Mouse (Mus musculus) gastrocnemius, postnatal 25 days (tissue): Measurements from ENCODE around the gene Abhd17a. TPM values are rescaled to one million over a fixed set of nuclear protein-coding genes. Genes with fewer than 3 reads are reported as not detected.

Source experiments
- DNase-seq: peaks from one replicate; pipeline ENCODE4 v3.0.0; 2022
- long read RNA-seq, 2 experiments: library from polyadenylated mRNA; stranded (forward); transcript quantifications; one replicate each; pipeline ENCODE4 v2.0.0; 2021
- total RNA-seq, 2 experiments: library from RNA; stranded (reverse); gene quantifications; 1 replicate in 1 of 2; 2 replicates in 1 of 2; pipeline ENCODE4 v1.2.3; 2021

Abhd17a gene
- 10 to 100 TPM; 53.8 to 58.8 TPM for total RNA-seq
- long read RNA-seq, experiment 1, transcript Abhd17a-201 (5 exons, 1,468 nt): major isoform, 73 of 617 reads
- long read RNA-seq, experiment 1, partial matches to known transcripts: 9 of 617 reads
- long read RNA-seq, experiment 1, other reads (novel, unspliced or antisense): 535 of 617 reads
- long read RNA-seq, experiment 2, transcript Abhd17a-201 (5 exons, 1,468 nt): major isoform, 84 of 340 reads
- long read RNA-seq, experiment 2, partial matches to known transcripts: 8 of 340 reads
- long read RNA-seq, experiment 2, other reads (novel, unspliced or antisense): 248 of 340 reads

DNA sequence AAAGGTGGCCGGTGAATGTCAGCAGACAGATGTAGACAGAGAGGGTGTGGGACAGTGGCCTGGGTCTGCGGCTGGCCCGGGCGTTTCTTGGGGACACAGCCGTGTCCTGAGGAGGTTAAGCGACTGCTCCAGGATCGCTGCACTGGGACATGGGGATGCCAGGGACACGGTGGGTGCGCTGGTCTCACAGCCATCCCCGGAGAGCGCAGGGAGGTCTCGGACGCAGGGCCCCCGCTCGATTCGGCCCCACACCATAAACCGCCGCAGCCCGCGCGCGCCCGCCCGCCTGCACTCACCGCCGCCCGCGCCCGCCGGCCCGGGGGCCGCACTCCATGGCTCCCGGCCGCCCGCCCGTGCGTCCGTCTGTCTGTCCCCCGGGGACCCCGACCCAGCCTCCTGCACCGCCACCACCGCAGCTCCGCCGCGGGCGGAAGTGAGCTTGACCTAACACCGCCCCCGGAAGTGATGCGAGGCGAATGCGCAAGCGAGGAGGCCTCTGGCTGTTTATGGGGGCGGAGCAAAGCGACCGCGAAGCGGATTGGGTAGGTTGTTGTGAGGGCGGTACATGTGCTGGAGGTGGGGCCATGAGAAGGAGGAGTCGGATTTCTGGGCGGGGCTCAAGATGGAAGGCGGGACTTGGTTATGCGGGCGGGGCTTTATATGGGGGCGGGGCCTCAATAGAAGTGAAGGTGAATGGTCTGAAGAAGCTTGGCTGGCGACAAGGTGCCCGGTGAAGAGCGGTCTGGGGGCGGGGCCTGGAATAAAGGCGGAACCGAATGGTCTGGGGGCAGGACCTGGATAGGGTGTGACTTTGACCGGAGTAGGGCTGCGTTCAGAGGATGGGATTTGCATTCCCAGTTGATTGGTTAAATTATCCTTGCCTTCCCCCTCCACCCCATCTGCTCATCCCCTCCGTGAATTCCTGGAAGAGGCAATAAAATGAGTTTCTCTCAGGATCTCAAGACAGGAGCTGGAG, at the start of gene Abhd17a:
Gene Abhd17a, minus strand, starts transcription at position 463 of the 976 bp plus-strand sequence.
- peak; percentile 96 for DNase-seq

DNA sequence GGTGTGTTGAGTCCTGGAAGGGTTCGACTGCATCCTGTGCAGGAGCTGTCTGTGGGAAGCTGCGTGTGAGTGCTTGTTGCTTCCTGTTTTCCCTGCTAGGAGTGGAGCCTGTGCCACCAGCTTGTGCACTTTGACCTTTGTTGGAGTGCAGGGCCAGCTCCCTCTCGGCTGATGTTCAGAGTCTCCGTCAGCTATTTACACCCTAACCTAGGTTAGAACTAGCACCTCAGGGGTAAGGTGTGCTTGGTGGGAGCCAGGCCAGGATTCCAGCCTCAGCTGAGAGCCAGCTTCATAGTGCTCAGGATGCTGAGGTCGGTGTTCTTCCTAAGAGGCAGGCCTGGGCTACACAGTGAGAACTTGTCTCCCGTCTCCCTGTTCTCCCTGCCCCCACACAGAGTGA, 45.2 kb upstream of the Abhd17a start:
- DNase-seq: no peak

DNA sequence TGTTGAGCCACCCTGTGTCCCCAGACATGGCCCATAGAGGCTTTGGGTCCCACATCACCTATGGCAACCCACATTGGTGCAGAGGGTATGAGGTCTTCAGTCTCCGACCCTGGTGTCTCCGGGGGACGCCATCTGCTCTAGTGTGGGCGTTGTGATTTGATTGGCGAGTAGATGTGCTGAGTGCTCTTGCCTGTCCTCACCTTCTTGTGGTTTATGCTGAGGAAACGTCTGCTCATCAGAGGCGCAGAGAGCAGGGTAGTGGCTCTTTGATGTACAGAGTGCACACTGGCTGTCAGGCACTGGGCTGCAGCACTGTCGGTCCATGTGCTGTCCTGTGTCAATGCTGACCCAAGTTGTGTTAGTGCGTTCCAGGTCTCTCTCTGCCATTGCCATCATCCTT, 38.8 kb upstream of the Abhd17a start:
- no peak for DNase-seq

DNA sequence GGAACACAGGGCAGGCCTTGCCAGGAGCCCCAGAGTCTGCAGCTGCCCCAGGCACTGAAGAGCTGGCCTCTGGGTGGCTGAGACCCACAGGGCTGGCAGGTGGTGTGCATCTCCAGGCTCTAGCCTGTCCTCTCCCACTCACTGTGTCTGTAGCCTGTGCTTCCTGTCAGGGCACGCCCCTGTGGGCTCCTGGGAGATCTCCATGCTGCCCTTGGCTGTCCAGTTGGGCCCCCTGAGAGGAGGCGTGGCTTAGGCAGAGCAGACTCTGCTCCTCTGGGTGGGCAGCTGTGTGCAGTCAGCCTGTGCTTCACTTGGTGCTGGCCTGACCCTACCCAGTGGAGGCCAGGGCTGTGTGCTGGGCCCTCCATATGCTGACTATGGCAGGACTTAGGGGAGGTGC, 37.5 kb upstream of the Abhd17a start:
- peak; percentile 65 for DNase-seq

GRCm38 (mm10) chr10:80625764-80626163, 35.6 kb upstream of the Abhd17a start:
- DNase-seq: no peak

GRCm38 (mm10) chr10:80623457-80624191, 33.5 kb upstream of the Abhd17a start:
- peak; percentile 56 for DNase-seq

GRCm38 (mm10) chr10:80622661-80623456, 32.7 kb upstream of the Abhd17a start, which contains the start of gene Csnk1g2:
Gene Csnk1g2, plus strand, starts transcription at chr10:80622838.
- peak; percentile 53 for DNase-seq

DNA sequence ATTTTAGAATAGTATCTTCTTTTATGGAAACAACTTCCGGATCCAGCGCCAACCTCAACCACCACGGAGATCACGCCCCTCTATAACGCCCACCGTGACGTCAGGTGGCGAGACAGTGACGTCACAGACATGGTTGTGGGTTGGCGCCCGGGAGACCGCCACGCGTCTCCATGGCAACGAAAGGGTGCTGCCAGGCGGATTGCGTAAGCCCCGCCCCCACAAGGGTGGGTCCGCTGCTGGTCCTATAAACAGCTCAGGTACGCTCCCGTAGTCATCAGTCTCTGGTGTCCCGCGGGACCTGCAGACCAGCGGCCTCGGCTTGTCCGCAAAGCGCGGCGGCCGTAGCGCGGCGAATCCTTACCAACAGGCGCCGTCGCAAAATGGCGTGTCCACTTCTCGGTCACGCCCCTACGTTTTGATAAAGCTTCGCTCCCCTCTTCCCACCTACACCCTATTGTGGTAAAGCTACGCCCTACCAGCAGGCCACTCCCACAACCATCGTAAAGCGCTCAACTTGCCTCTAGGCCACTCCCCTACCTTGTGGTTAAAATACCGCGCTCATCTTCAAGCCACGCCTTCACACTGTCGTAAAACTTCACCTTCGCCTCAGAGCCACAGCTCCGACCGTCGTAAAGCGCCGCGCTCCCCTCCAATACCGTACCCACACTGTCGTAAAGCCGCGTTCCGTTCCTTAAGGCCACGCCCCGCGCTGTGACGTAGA, 32.0 kb upstream of the Abhd17a start:
- DNase-seq: peak; percentile 98

DNA sequence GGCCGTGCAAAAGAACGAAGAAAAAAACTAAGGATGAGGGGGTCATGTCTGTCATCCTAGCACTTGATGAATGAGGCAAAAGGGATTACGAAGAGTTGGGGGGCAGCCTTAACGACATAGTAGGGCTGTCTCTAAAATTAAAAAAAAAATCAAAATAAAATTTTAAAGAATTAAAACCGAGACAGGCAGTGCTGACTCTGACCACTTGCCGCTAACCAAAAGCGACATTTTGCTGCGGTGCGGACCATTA, 31.5 kb upstream of the Abhd17a start:
- DNase-seq: no peak

DNA sequence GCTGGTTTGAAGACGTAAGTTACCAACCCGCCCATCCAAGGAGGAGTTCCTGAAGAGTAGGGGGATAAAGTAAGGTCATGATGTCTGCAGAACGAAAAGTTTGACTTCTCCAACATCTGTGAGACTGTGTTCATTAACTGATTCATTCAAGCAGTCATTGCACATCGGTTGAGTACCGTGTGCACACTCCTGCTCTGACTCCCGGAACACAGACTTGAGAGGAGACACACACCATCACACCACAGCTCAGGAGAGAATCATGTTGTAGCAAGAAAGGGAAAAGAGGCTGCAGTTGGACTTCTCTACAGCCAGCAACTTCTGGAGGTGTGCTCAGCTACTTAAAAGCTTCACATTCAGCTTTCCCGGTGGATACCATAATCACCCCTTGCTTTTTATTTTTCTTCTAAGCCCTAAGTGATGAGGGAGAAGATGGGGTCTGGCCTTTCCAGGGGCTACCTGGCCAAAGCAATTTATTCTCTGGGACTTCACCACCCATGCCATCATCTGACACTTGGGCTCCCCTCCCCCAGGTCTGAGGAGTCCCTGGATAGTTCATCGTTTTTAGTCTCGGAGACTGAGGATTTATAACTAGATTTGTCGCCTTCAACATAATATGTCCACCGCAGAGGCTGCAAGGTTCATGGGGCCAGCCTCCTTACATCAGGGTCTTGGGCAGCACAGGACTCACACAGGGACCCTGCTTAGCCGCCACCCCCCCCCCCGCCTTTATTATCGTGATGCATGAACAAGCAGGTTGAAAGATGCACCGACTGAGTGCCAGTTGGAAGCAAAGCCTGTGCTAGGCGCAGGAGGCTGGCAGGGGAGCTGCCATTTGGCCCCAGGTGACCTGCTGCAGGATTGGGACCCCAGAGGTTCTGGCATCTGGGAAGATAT, 30.9 kb upstream of the Abhd17a start:
- no peak for DNase-seq

- no peak for DNase-seq
Measured at GRCm38 (mm10) chr10:80620365-80620764, 30.2 kb upstream of the Abhd17a start.

DNA sequence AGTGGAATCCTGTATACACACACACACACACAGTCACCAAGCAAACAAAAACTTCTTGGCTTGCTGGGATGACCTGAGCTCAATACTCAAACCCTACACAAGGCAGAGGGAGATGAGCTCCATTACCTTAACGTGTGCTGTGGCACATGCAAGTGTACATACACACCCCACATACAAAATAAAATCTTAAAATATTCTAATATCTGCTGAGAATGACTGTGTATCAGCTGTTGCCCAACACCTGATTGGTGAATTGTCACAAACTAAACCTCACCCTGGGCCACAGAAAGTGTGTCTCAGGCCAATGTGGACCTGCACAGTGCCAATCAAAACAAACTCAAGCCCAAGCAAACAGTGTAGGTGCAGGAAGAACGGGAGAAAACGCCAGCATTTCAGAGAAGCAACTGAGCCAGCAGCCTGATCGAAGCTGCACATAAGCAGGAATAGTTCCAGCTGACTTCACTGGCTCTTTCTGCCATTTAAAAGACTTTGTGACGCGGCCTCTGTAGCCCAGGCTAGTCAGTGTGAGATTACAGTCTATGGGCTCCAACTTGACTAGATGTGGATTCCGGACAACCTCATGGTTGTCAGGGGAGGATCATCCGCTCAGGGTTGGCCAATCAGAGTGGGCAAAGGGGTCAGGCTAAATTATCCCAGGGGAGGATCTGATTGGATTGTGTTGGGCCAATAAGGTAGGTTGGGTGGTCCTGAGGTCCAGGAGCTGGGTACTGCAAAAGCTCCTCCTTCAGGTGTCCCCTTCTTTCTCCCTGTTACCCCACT, 29.5 kb upstream of the Abhd17a start:
- DNase-seq: no peak

GRCm38 (mm10) chr10:80618181-80618580, 28.0 kb upstream of the Abhd17a start:
- DNase-seq: peak; percentile 59

DNA sequence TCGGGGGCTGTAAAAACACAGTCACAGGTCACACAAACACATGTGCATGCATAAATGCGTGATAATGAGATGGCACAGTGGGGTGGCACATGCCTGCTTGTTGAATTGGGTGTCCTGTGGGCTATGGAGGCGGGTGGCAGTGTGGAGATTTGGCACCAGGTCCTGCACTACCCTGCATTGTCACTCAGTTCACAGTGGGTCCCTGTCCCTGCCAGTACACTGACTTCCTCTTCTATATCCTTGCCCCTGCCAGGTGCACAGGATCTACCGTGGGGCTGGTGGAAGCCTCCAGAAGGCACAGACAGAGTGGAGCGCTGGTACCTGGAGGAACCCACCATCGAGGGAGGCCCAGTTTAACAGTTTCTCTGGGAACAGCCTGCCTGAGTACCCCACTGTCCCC, 24.2 kb upstream of the Abhd17a start:
- no peak for DNase-seq

GRCm38 (mm10) chr10:80613821-80614220, 23.7 kb upstream of the Abhd17a start:
- no peak for DNase-seq

GRCm38 (mm10) chr10:80611905-80612304, 21.8 kb upstream of the Abhd17a start:
- DNase-seq: no peak

DNA sequence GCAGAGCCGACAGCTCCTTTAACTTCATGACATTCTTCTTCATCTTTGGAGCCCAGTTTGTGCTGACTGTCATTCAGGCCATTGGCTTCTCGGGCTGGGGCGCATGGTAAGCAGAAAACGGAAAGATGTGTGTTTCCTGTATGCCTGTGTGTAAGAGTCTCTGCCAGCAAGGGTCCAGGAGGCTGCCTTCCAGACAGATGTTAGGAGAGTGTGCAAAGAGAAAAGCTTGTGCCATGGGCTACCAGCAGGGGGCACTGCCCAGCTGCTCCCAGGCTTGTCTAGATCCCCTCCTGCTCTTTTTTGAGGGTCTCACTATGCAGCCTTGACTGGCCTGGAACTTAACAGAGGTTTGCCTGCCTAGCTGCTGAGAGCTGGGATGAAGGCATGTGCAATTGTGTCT, 20.9 kb upstream of the Abhd17a start:
- DNase-seq: no peak

DNA sequence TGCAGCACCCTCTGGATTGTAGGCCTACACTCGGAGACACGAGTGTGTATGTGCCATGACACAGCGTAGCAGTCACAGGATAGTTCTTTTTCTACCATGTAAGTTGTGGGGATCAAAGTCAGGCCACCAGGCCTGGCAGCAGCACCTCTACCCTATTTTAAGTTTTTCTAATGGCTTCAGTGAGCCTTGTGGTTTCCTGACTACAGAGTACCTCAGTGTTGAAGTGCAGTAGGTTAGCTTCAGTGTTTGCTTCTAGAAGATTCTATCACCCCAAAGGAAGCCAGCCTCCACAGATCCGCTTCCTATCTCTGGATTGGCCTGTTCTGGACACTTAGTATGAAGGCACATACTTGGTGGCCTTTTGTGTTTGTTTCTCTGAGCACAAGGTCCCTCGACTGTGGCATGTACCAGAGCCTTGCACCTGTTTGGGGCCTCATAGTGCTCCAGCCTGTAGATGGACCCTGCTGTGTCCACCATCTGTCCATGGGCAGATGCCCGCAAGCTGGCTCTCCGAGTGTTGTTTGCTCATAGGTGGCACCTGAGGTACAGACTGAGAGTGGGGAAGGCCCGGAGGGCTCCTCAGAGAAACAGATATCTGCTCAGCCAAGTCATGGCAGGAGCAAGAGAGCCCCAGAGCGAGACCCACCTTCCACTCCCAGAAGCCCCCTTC, 20.1 kb upstream of the Abhd17a start:
- DNase-seq: no peak
